Mouse (Mus musculus) embryo, embryonic 11.5 days (tissue): ENCODE measurements around the gene Isl1.
A peak's percentile ranks its signal among the peaks of the same experiment; 100 is the strongest.

ENCODE experiments used
- DNase-seq: peaks from one replicate; pipeline ENCODE4 v3.0.0-alpha.2; 2012; ENCODE audit warnings: low read depth, low spot score

Isl1 gene

DNA sequence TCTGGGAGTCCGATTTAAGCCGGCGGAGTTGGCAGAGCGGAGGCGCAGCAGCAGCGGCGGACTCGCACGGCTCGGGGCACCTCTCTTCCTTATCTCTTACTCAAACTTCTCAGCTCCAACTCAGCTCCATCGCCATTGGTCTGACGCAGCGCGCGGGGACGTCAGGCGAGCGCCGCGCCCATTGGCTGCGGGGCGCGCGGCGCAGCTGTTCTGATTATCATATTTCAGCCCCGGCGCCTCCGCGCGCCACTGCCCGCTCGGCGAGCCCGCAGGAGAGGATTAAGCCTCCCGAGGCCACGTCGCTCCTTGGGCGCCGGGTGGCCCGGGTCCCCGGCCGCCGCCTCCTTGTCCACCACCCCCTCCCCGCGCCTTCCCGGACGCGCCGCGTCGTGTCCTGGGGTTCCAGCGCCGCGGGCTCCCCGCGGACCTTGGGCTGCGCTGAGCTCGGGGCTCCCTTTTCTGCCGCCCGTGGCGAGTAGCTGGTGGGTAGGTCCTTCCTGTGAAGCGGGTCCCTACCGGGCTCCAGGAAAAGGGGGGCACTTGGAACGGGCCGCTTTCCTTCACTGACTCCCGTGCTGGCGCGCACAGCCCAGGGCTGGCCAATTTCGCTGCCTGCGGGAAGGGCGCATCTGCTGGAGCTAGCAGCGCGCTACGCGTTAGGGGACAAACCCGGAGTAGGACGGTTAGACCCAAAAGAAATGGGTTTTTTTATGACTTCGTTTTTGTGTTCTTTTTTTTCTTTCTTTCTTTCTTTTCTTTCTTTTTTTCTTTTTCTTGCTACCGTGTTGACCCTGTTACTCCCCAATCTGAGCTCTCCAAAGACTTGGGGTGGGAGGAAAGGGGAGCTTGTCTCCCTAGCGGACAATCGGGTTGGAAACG is at the start of gene Isl1:
Gene Isl1, minus strand, starts transcription at position 106 of the 879 bp plus-strand sequence.
- DNase-seq, result peak; percentile 79

DNA sequence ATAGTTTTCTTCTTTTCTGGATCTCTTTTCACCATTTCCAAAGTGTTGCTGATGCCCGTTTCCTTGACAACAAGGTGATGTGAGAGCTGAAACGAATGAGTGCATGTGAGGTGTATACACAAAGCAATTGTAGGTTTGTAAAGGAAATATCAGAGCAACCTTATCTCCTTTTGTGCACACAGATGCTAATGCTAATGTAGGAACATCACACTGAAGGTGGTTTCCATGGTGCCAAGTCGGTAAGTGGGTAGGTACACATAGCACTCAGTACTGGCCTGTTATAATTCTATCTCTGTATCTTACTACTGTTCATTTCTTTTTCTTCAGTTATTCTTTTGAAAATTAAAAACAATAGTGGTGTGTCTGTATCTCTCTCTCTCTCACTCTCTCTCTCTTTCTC is 26.3 kb upstream of the Isl1 start:
- no peak for DNase-seq

DNA sequence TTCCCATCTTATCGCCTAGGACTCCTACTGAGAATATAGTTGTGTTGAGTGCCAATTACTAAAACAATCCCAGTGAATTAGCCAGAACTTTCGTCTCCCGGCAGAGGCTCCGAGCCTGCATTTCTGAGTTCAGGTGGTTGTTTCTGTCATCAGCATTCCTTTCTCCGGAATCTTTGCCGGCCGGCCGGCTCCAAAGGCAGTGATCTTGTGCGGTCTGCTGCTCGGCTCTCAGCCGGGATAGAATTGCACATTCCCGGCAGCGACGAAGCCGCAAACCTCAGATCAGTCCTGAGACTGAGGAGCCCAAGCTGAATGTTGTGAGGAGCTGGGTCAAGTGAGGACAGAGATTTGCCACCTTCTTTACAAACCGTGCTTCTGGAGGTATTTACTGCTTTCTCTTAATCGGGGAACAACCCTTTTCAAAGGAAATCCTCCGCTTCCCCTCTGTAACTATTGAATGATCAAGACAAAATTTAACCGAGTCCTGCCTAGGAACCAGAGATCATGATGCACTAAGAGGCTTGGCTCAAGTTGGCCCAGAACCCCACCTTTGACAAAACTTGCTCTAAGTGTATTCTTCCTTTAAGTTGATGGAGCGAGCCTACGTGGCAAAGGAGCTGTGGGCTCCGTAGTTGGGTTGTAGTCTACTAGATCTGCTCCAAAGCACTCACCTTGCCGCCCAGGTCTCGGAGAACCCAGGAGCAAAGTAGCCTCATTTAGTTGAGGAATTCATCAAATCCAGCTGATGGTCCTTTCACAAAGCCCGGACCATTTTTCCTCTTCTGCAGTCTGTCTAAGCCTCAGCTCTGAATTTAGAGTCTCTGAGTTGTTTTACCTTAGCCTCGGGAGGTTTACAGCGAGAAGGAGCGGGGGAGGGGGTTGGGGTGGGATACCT is 4.4 kb upstream of the Isl1 start:
- no peak for DNase-seq

DNA sequence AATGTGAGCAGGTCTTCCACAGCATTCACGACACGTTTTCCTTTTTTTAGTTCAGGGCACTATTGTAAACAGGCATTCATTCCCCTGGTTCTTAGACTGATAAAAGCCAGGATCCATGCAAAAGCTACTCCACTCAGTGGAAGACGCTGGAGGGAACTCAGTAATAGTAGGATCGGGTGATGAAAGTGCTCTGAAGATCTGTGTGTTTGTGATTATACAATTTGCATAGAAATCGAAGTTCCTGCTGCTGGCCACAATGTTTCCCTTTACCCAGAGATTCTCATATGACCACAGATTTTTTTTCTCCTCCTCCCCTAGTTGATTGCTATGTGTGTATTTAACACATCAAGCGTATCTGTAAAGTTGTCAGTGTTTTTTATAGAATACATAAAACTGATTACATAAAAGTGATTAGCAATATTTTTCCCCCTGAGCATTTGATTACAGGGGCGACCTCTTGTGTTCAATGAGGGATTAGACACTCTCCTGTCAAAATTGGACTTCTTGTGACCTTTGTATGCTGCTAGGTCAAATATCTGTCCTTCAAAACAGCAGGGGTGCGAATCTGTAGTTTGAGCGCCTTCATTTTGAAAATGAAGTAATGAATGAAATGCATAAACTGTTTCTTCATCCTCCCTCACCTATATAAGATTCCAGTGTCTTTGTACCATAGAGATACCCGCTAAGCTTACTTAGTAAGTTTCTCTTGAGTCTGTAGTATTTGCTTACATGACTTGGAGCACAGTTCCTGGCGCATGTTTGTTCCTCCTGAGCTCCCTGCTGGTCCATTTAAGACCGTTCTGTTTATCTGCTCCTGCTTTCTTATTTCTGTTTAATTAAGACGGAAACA is 2.6 kb upstream of the Isl1 start:
- DNase-seq, result no peak

DNA sequence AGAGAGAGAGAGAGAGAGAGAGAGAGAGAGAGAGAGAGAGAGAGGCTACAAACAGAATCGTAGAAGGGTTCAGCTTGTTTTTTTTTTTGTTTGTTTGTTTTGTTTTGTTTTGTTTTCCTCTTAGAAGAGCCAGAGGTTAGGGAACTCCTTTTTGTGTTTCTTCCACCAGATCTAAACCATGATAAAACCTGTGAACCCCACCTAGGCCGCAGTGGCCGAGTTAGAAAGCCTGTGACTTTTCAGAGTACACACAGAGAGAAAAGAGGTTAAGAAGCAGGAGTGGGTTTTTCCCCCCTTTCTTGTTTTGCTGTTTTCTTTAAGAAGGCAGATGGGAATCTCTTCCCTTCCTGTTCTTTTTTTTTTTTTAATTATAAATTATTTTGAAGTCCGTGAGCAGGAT is 1.5 kb upstream of the Isl1 start:
- no peak for DNase-seq

DNA sequence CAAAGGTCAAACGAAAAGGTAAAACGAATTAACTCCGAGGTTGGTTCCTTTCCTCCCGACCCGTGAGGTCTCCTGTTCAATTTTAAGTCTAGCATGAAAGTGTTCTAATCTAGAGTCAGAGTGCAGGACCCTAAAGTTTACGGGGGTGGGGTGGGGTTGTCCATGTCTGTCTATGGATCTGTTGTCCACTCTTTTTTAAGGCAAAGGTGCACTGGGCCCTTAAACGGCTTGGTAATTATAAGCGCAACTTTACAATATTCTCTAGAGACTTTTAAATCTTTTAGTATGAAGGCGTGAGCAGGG is 925 bp upstream of the Isl1 start:
- DNase-seq, result no peak

DNA sequence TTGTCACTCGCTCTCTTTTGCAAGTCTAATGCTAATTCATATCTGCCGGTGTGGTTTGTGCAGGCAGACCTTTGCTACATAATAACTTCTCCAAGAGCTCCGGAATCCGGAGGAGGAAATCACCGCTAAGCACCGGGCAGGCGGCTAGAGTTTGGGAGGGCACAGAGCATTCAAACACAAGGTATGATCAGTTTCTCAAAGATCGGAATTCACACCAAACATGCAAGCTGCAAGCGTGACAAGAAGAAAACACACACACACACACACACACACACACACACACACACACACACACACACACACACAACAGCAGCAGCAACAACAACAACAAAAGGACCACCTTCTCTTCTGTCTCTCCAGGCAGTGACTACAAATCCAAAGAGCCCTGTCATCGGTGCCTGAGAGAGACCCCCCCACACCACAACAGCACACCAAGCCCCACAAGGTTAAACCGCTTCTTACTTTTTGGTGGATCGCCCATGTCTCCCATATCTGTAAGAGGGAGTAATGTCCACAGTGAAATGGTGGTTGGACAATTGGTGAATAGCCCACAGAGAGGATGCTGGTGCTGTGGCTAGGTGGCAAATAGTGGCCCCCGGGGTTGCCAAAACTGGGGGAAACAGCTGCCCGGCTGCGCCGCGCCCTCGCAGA is 431 bp downstream of the Isl1 start:
- no peak for DNase-seq

DNA sequence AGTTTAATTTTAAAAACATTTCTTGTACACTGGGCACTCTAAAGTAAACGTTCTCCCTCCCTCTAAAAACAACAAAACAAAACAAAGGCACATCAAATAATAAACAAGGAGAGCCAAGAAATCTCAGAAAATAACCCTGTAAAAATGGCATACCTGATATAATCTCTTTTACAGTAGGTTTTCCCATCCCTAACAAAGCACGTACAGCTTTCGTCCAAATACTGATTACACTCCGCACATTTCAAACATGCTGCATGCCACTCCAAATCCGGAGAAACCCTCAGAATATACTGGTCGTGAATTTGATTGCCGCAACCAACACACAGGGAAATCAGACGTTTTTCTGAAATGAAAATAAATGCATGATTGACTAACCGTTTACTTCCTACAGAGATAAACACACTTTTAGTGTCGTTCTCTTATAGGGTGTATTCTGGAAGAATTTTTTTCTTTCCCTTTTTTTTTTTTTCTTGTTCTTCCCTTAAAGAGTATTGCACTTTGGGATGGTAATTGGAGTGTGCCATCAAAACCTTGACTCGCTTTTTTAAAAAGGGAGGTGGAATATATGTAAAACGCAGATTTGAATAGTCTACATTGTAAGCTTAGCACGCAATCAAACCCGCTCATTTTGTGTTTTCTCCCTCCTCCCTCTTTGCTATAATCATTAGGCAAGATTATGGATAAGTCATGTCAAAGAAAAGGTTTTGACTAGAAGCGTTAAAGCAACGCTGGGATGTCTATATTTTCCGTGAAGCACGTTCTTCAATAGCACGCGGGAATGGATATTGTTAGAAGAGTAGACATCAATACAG is 1.2 kb downstream of the Isl1 start:
- DNase-seq, result no peak

DNA sequence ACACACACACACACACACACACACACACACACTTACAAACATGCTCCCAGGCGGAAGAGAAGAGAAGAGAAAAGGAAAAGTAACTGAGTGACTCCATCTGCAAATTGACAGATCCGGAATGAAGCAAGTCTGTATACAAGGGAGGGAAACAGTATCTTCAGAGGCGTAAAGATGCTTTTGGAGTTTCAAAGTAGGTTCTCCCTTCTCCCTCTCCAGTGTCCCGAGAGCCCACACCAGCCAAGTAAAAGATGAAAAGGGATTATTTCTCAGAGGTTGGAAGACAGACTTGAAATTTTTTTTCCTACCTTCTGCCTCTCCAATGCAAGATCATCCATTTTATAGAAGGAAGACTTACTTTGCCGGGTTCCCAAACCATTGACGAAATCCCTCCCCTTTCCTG is 2.9 kb downstream of the Isl1 start:
- no peak for DNase-seq

DNA sequence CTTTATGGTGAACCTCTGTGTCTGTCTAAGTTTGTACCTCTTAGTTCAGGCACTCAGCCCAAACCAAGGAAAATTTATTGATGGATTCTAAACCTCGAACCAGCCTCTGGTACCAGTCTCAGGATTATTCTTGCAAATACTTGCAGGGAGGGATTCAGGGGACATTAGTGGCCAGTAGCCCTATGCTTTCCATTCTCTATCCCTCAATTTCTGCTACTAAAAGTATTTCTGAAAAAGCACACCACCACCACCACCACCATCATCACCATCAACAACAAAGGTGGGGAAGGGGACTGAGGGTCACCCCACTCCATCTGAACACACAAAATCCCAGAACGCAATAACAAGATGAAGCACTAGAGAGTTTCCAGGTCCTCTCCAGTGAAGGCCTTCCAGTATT is 3.8 kb downstream of the Isl1 start:
- DNase-seq, result no peak

DNA sequence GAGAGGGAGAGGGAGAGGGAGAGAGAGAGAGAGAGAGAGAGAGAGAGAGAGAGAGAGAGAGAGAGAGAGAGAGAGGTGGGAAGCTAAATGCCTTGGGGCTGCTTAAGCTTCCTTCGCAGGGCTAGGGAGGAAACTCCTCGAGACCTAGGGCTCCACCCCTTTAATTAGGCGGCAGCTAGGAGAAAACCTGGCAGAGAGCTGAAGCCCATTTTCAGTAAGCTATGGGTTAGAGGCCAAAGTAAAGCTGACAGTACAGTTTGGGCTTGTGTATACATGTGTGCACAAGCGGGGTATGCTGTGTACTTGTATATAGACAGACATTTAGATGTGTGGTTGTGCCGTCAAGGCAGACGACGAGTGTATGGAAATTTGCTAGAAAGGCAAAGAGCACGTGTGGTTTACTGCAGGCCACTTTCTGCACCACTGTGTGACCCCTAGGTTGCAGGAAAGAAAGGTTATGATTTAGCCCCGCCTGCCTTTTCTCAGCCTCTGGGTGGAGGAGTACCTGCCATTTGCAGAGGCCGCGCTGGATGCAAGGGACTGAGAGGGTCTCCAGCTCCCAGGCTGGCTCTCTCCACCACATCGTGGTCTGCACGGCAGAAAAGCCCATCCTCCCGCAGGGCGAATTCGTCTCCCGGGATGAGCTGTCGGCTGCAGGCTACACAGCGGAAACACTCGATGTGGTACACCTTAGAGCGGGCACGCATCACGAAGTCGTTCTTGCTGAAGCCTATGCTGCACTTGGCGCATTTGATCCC is 4.6 kb downstream of the Isl1 start:
- no peak for DNase-seq

DNA sequence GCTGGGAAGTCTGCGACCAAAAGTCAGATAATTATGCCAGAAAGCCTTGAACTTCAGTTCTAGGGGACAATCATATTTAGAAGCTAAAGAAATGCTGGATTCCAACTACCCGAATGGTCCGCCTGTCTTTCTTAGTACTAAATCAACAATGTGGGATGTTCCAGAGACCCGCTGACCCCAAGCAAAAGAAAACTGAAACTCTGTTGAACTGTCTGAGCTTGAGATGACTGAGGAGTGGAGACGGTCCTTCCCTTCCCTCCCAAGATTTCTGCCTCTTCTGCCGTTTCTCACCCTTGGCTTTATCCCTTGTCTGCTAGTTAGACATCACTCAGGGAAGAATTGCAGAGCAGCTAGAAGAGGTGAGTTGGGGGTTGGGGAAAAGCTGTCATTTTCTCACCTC is 5.7 kb downstream of the Isl1 start:
- no peak for DNase-seq

DNA sequence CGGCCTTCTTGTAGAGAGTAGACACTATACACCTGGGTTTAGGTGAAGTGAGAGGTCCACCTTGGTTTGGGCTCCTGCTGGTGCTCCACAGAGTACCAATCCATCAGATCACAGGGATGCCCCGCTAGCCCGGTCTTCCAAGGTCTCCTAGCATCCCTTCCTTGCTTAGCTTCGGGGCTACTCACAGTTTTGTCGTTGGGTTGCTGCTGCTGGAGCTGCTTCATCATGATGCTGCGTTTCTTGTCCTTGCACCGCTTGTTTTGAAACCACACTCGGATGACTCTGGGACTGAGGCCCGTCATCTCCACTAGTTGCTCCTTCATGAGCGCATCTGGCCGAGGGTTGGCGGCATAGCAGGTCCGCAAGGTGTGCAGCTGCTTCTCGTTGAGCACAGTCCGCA is 6.6 kb downstream of the Isl1 start:
- DNase-seq, result no peak

DNA sequence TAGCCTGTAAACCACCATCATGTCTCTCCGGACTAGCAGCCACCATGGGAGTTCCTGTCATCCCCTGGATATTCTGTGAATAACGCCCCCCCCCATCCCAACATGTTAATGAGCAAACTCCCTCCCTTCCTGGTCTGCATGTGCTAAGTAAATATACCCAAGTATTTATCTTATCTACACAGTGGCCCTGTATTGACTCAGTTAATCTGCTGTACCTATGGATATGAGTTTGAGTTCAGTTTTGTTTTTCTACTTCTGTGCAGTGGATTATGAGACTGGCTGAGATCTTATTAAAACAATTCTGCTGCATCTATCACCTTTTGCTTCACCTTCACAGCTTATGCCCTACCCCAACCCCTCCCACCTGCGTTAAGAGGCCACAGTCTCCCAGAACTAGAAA is 7.8 kb downstream of the Isl1 start:
- DNase-seq, result no peak

DNA sequence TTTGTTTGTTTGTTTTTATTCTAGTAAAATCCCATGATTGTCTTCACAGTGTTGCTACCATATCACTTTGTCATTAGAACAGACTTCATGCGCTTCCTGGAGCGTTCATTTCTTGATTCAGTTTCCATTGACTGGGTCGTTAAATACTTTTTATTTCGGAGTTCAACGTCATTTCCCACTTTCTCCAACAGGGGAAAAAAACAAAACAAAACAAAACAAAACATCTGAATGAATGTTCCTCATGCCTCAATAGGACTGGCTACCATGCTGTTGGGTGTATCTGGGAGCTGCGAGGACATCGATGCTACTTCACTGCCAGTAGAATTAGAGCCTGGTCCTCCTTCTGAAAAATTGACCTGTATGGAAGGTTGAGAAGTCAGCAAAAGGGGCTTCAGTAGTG is 10.2 kb downstream of the Isl1 start:
- DNase-seq, result no peak

DNA sequence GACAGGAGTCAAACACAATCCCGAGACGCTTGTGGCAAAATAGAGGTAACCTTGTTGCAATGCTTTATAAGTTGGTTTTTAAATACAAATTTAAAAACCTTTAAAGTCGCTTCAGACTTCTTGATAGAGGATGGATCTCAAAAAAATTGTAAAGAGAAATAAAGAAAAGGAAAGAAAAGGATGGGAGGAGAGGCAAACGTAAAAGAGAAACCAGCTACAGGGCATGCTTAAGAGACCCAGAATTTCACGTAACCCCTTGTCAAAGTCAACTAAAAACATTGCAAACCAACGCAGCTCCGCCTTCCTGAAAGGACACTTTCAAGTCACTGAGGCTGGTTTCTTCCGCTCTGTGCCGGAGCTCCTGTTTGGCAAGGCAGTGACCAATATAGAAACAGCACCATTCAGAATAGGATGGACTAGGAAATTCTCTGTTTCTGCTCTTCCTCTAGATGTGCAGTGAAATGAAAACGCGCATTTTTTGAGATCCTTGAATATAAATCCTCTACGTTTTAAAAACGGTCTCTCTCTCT is 10.8 kb downstream of the Isl1 start:
- no peak for DNase-seq

DNA sequence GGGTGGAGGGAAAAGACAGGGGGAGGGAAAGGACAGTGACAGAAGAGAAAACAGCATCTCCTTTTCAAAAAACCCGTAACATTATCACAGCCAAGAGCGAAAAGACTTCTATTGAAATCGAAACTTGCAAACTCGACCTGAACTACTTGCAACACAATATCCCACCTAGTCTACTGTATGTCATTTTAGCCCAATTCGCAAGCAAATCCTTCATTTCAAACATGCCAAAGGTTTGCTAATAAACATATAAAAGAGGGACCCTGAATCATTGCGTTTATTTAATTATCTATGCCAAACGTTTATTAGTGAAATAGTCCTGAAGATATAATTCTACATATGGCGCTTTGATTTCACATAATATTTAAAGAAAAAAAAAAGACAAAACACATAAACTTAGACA is 11.5 kb downstream of the Isl1 start:
- no peak for DNase-seq

DNA sequence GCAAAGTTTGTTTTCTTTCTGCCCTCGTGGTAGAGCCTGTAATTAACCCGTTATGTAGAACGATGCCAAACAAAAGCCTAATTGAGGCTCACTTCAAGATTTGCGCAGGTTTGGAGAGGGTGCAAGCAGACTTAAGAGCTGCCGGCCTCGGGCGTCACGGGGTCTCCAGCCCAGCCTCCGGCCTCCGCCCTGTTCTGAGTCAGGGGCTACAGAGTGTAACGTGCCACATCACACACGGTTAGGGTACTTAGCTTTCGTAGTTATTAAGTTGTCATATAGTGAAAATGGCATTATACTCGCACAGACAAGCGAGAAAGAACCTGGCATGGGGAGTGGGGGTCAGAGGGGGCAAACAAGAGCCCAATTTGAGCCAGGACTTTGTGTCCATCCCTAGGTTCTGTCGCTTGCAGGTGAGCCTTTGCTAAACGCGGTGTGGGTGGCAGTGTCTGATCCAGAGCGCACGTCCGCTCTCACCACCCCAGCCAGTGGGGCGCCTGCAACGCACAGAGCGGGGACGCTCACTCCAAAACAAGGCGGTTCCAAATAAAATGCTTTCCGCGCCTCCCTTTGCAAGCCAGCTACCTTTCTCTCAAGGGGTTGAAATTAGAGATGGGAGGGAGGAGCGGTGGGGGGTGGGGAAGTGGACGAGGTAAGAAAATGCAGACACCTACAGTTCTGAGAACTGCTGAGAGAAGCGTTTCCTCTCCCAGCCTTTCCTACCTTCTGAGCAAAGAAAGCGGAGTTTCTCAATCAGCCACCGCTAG is 12.3 kb downstream of the Isl1 start:
- DNase-seq, result no peak

DNA sequence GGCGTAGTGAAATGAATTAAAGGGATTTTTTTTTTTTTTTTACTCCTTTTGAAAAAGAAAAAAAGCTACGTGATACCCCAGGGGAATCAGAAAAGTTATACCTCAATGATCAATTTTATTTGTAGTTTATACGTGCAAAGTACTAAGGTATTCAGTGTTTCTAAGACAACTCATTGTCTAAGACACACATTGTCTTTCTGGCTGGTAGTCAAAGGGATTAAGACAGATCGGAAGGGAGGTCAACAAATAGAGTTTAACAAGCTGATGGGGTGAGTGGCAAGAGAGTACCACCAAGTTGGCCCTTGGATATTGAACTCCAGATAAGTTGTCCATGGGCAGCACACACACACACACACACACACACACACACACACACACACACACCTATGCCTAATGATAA is 14.1 kb downstream of the Isl1 start:
- no peak for DNase-seq
